Mouse (Mus musculus): ENCODE results near the gene Npepps.

DNA sequence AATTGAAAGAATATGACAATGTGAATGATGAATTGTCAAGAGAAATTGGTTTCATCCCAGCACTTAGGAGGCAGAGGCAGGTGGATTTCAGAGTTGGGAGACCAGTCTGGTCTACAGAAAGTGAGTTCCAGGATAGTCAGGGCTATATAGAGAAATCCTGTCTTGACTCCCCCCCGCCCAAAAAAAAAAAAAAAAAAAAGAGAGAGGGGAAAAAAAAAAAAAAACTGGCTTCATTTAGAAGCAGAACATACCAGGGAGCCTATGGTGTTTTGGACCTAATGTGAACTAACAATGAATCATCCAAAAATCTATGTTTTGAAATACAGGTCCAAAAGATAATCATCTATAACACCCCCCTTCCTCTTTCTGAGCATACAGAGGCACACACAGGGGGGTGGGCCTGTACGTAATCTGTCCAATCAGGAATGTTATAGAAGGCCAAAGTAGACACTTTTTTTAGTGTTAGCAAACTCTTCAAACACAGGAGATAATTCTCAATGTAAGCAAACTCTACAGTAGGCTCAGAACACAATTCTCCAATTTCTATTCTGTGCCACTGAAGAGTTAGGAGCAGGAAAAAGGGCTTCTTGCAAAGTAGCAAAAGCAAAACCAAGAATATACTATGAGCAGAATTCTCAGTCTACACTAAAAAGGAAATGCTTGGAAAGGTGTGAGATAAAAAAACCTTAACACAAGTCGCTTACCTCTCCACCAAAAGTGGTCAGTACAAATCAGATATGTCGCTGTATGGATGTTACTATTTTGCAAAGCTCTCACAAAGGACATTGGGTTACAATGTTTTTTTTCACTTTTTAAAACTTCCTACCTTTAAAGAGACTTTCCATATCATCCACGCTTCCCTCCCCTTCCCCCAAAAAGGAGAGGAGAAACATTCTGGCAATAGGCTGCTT, 94.5 kb downstream of the Npepps start:
- TF ChIP-seq CTCF (IDR thresholded peaks at IDR 0.05; ENCODE audit: extremely low read depth, insufficient read depth, low read length) (no peak), POLR2A (IDR thresholded peaks at IDR 0.05; ENCODE audit: extremely low read depth, insufficient read depth, low read length) (no peak)
